Mouse (Mus musculus): Measurements from ENCODE around the gene Hist1h3e. TPM values are rescaled to one million over a fixed set of nuclear protein-coding genes. Genes with fewer than 3 reads are reported as not detected.
"Not testable (repeated sequence)": the region's sequence is repeated elsewhere in the genome, so short reads cannot be mapped to it uniquely, and the experiment has no call there.

Gene Hist1h3e
- polyA plus RNA-seq, 1 experiment from 2014 or later = 5.0 TPM

- WGBS = 3% methylated on average over 18 of the region's 18 CpGs
- Histone ChIP-seq H3K4me2 (ENCODE audit: low read length) (peak overlapping the region; percentile 76), H3K27me3 (ENCODE audit: insufficient read depth, low read length) (no peaks in the 10 kb centered on the region), H3K36me3 (ENCODE audit: insufficient read depth, low read length) (no peaks in the 10 kb centered on the region), H3K4me1 (replicated peaks; ENCODE audit: insufficient read depth, low read length) (no peaks in the 10 kb centered on the region), H3K4me3 (replicated peaks; ENCODE audit: low read depth, low read length) (peak overlapping the region; percentile 25), H3K9me3 (replicated peaks; ENCODE audit: low read length) (no peaks in the 10 kb centered on the region), H3K27ac (peak overlapping the region; percentile 96), H3K9ac (ENCODE audit: low read depth, low read length) (peak overlapping the region; percentile 57)
- DNase-seq (ENCODE audit: low spot score) (peak; percentile 98), ATAC-seq (replicated peaks; ENCODE audit: low FRiP score, low read depth) (peak; percentile 58)
- peak; percentile 71 for TF ChIP-seq CTCF (IDR thresholded peaks at IDR 0.05; ENCODE audit: low read depth)
Measured at GRCm38 (mm10) chr13:23562699-23563462, 712 bp upstream of the Hist1h3e start.

GRCm38 (mm10) chr13:23561531-23561882 lies 662 bp downstream of the Hist1h3e start:
- WGBS = 0% methylated on average over 2 of the region's 5 CpGs
- H3K27me3 ChIP-seq (ENCODE audit: insufficient read depth, low read length); ATAC-seq (replicated peaks; ENCODE audit: low FRiP score, low read depth); H3K4me1 ChIP-seq (replicated peaks; ENCODE audit: insufficient read depth, low read length); H3K9me3 ChIP-seq (replicated peaks; ENCODE audit: low read length); H3K36me3 ChIP-seq (ENCODE audit: insufficient read depth, low read length); DNase-seq (ENCODE audit: low spot score): not testable (repeated sequence)
- peak overlapping the region; percentile 61; the same call in 1 of the 2 replicates for H3K9ac ChIP-seq (ENCODE audit: low read depth, low read length)
- H3K4me3 ChIP-seq (replicated peaks; ENCODE audit: low read depth, low read length) = peak overlapping the region; percentile 25
- H3K4me2 ChIP-seq (ENCODE audit: low read length) = peak overlapping the region; percentile 76
- H3K27ac ChIP-seq = peak overlapping the region; percentile 96

- 0 out of 2 replicates have a peak overlapping the region, but pooled peaks have one; percentile 13 for H3K4me2 ChIP-seq (ENCODE audit: low read length)
- H3K27me3 ChIP-seq (ENCODE audit: insufficient read depth, low read length); H3K9ac ChIP-seq (ENCODE audit: low read depth, low read length); H3K4me1 ChIP-seq (replicated peaks; ENCODE audit: insufficient read depth, low read length); H3K27ac ChIP-seq; H3K4me3 ChIP-seq (replicated peaks; ENCODE audit: low read depth, low read length); ATAC-seq (replicated peaks; ENCODE audit: low FRiP score, low read depth); DNase-seq (ENCODE audit: low spot score); H3K9me3 ChIP-seq (replicated peaks; ENCODE audit: low read length); H3K36me3 ChIP-seq (ENCODE audit: insufficient read depth, low read length): not testable (repeated sequence)
- WGBS = 9% methylated on average over 2 of the region's 2 CpGs
Measured at GRCm38 (mm10) chr13:23560699-23561098, 1.5 kb downstream of the Hist1h3e start.

GRCm38 (mm10) chr13:23556906-23557305 lies 5.3 kb downstream of the Hist1h3e start:
- Histone ChIP-seq H3K9ac (ENCODE audit: low read depth, low read length) (no peak overlapping the region), H3K4me1 (replicated peaks; ENCODE audit: insufficient read depth, low read length) (no peaks in the 10 kb centered on the region), H3K36me3 (ENCODE audit: insufficient read depth, low read length) (no peaks in the 10 kb centered on the region), H3K4me3 (replicated peaks; ENCODE audit: low read depth, low read length) (no peak overlapping the region), H3K27me3 (ENCODE audit: insufficient read depth, low read length) (no peaks in the 10 kb centered on the region), H3K4me2 (ENCODE audit: low read length) (peak overlapping the region; percentile 95), H3K9me3 (replicated peaks; ENCODE audit: low read length) (no peaks in the 10 kb centered on the region), H3K27ac (no peak overlapping the region)
- 62% methylated on average over 3 of the region's 3 CpGs for WGBS
- ATAC-seq (replicated peaks; ENCODE audit: low FRiP score, low read depth) (no peak), DNase-seq (ENCODE audit: low spot score) (no peak)
- TF ChIP-seq CTCF (IDR thresholded peaks at IDR 0.05; ENCODE audit: low read depth) = no peak

GRCm38 (mm10) chr13:23555839-23556416 lies 6.2 kb downstream of the Hist1h3e start:
- Histone ChIP-seq H3K4me2 (ENCODE audit: low read length) (peak overlapping the region; percentile 95), H3K27me3 (ENCODE audit: insufficient read depth, low read length) (no peaks in the 10 kb centered on the region), H3K9me3 (replicated peaks; ENCODE audit: low read length) (no peaks in the 10 kb centered on the region), H3K36me3 (ENCODE audit: insufficient read depth, low read length) (no peaks in the 10 kb centered on the region), H3K9ac (ENCODE audit: low read depth, low read length) (peak overlapping the region; percentile 88), H3K4me1 (replicated peaks; ENCODE audit: insufficient read depth, low read length) (no peaks in the 10 kb centered on the region), H3K4me3 (replicated peaks; ENCODE audit: low read depth, low read length) (peak overlapping the region; percentile 44), H3K27ac (peak overlapping the region; percentile 98)
- ATAC-seq (replicated peaks; ENCODE audit: low FRiP score, low read depth) (peak; percentile 71), DNase-seq (ENCODE audit: low spot score) (peak; percentile 99)
- under 1% methylated on average over 18 of the region's 18 CpGs for WGBS
- TF ChIP-seq CTCF (IDR thresholded peaks at IDR 0.05; ENCODE audit: low read depth) = no peak

- DNase-seq (ENCODE audit: low spot score) (peak; percentile 94), ATAC-seq (replicated peaks; ENCODE audit: low FRiP score, low read depth) (peak; percentile 86)
- Histone ChIP-seq H3K4me2 (ENCODE audit: low read length) (peak overlapping the region; percentile 95), H3K4me3 (replicated peaks; ENCODE audit: low read depth, low read length) (peak overlapping the region; percentile 44), H3K4me1 (replicated peaks; ENCODE audit: insufficient read depth, low read length) (no peaks in the 10 kb centered on the region), H3K36me3 (ENCODE audit: insufficient read depth, low read length) (no peaks in the 10 kb centered on the region), H3K27me3 (ENCODE audit: insufficient read depth, low read length) (no peaks in the 10 kb centered on the region), H3K9me3 (replicated peaks; ENCODE audit: low read length) (no peaks in the 10 kb centered on the region), H3K27ac (peak overlapping the region; percentile 98), H3K9ac (ENCODE audit: low read depth, low read length) (peak overlapping the region; percentile 88)
- under 1% methylated on average over 54 of the region's 54 CpGs for WGBS
- no peak for TF ChIP-seq CTCF (IDR thresholded peaks at IDR 0.05; ENCODE audit: low read depth)
Measured at GRCm38 (mm10) chr13:23554925-23555838, 7.0 kb downstream of the Hist1h3e start.
